Mouse (Mus musculus): Measurements from ENCODE around the gene Myo16.

- peak; percentile 95 for TF ChIP-seq CTCF (IDR thresholded peaks at IDR 0.05; ENCODE audit: low read depth, low read length)
- no peak for TF ChIP-seq POLR2A (IDR thresholded peaks at IDR 0.05; ENCODE audit: insufficient read depth, low read length)
- no peak for TF ChIP-seq EP300 (IDR thresholded peaks at IDR 0.05; ENCODE audit: insufficient read depth, low read depth, low read length)
These were observed 261.0 kb downstream of the Myo16 start for GRCm38 (mm10) chr8:10414684-10415212.

All from ES-Bruce4 (cell line).